Mouse (Mus musculus) cortical plate, adult 2 months (tissue): Measurements from ENCODE around the gene Sp6. TPM values are rescaled to one million over a fixed set of nuclear protein-coding genes. Genes with fewer than 3 reads are reported as not detected.

Experiments
- H3K27ac ChIP-seq: fragments of 200-500 bp; 2 replicates; pipeline ENCODE4 v1.5.1; 2012; ENCODE audit warnings: low read length, control low read depth, inconsistent platforms; ENCODE audit not compliant: insufficient read depth
- H3K4me1 ChIP-seq: fragments of 200-500 bp; 2 replicates; pipeline ENCODE4 v1.6.1; 2011; ENCODE audit warnings: low read length; ENCODE audit not compliant: control insufficient read depth, insufficient read depth
- H3K4me3 ChIP-seq: fragments of 200-500 bp; 2 replicates; pipeline ENCODE4 v1.5.1; 2011; ENCODE audit warnings: mild to moderate bottlenecking, low read length, control low read depth; ENCODE audit not compliant: insufficient read depth
- CTCF ChIP-seq: fragments of 200-500 bp; IDR thresholded peaks from 2 replicates; pipeline ENCODE4 v1.5.1; 2011; ENCODE audit warnings: mild to moderate bottlenecking, control low read depth, low read length; ENCODE audit not compliant: insufficient read depth; ENCODE audit errors: extremely low read depth
- POLR2A ChIP-seq: fragments of 200-500 bp; IDR thresholded peaks from 2 replicates; pipeline ENCODE4 v1.6.1; 2011; ENCODE audit warnings: mild to moderate bottlenecking, low read length, control low read depth; ENCODE audit not compliant: insufficient read depth; ENCODE audit errors: extremely low read depth
- polyA plus RNA-seq: library from polyadenylated mRNA; depleted of rRNA; stranded (reverse); fragments of >200 nt; gene quantifications from 2 replicates; pipeline ENCODE4 v1.2.3, GENCODE M21; 2012

Gene Sp6
- polyA plus RNA-seq, 1 experiment: 0.69 TPM

DNA sequence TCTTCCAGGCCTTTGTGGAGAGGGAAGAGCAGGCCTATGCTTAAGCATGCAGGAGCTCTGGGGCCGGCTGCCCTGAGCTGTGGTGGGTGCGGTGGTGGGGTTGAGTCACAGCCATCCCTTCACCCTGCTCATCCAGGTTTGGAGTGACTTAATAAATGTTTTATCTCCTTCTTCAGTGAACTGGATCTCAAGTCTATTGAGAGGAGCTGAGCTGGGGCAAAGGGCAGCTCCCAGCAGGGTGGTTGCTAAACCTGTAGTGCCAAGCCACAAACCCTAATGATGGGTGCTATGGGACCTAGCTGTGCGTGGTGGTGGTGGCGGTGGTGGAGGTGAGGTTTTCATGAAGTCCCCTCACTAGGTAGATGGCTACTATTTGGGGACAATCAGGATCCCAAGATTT is 20.6 kb downstream of the Sp6 start:
- Histone ChIP-seq H3K4me1 (0 out of 2 replicates have a peak, but pooled peaks cover 2% of the 10 kb centered on the region), H3K27ac (no peak overlapping the region), H3K4me3 (no peak overlapping the region)
- TF ChIP-seq CTCF (no peak), POLR2A (no peak)

DNA sequence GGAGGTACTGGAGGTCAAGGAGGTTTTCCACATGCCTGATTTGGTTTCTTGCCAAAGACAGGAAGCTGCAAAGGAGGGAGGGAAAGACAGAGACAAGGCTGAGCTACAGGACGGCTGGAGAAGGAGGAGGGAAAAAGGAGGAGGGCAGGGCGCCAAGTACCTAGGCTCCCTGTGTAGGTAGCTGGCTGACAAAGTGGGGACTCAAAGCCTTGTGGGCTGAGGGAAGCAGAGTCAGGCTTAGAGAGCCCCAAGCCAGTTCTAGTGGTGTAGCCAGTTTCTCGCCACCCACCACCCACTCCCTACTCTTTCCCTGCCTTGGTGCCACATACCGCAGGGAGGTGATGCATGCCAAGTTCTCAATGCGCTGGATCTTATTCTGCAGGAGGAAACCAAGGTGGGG is 22.9 kb downstream of the Sp6 start:
- H3K4me3 ChIP-seq: no peak overlapping the region
- H3K4me1 ChIP-seq: no peaks in the 10 kb centered on the region; the same call in 1 of the 2 replicates
- H3K27ac ChIP-seq: no peak overlapping the region

GRCm38 (mm10) chr11:97038881-97039280 is 25.7 kb downstream of the Sp6 start:
- TF ChIP-seq CTCF: no peak
- no peak for TF ChIP-seq POLR2A
- Histone ChIP-seq H3K27ac (no peak overlapping the region), H3K4me3 (no peak overlapping the region), H3K4me1 (peaks cover 2% of the 10 kb centered on the region; the same call in 1 of the 2 replicates)

More for the DNA sequence above, 22.9 kb downstream of the Sp6 start:
- TF ChIP-seq POLR2A: no peak
- TF ChIP-seq CTCF: no peak

- TF ChIP-seq CTCF: no peak
- H3K4me1 ChIP-seq: peaks cover 5% of the 10 kb centered on the region; the same call in 1 of the 2 replicates
- H3K4me3 ChIP-seq: peak overlapping the region; percentile 79; the same call in 1 of the 2 replicates
- no peak overlapping the region for H3K27ac ChIP-seq
These were observed 27.3 kb downstream of the Sp6 start for GRCm38 (mm10) chr11:97040301-97041021.

DNA sequence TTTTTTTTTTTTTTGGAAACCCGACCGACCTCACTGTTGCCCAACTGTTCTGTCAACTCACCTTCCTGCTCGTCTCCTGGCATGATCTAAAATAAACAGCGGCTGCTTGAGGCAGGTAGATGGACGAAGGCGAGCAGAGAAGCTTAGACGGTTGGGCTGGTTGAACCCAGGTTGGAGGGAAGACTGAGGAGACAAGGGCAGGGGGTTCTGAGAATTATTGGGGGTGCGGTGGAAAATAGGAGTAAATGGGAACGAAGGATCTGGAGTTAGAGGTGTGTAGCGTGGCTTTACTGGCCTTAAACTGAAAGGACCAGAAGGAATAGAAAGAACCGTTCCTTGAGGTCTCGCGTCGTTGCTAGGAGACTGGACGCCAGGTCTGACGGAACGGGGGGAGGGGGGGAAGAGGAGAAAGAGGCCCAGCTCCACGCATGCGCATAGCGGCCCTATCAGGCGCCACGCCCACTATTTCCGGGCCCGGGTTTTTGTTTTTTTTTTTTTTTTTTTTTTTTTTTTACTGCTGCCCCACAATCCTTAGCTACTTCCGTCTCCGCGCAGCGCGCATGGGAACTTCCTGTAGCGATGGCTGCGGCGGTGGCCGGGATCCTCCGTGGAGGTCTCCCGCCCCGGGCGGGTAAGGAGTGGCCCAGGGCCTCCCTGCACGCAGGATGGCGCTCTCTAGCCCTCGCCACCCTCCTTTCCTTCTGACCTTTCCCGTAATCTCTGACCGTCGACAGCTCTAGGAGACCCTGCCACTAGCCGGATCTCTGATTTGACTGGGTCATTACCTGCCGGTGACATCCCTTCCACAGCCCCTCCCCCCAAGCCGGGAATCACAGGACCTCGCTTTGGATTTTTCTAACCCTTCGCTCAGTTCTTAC is 28.1 kb downstream of the Sp6 start, which contains the start of the genes Lrrc46 and Mrpl10:
TSS of gene Lrrc46 (minus strand) at position 386 of the 878 bp plus-strand sequence.
TSS of gene Mrpl10 (plus strand) at position 539 of the 878 bp plus-strand sequence.
- Histone ChIP-seq H3K4me3 (peak within 1 kb of the TSS; percentile 79), H3K4me1 (peaks cover 5% of the 10 kb centered on the region; the same call in 1 of the 2 replicates), H3K27ac (no peak within 1 kb of the TSS)
- TF ChIP-seq CTCF: no peak
- peak; percentile 77 for TF ChIP-seq POLR2A

- no peak overlapping the region for H3K27ac ChIP-seq
- peaks cover 5% of the 10 kb centered on the region; the same call in 1 of the 2 replicates for H3K4me1 ChIP-seq
- H3K4me3 ChIP-seq: no peak overlapping the region
- TF ChIP-seq POLR2A (no peak), CTCF (no peak)
These were observed 31.7 kb downstream of the Sp6 start for GRCm38 (mm10) chr11:97044902-97045301.

DNA sequence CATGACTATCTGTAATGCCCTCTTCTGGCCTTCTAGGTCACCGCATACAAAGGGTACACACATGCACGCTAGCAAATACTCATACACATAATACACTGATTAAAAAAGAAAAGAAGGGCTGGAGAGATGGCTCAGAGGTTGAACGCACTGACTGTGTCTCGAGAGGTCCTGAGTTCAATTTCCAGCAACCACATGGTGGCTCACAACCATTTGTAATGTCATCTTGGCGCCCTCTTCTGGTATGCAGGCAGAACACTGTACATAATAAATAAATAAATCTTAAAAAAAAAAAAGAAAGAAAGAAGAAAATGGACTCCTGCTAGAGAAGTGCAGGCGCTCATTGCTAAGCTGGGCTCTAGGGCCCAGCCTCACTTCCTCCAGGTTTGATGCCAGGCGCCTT is 32.7 kb downstream of the Sp6 start:
- no peak overlapping the region for H3K4me3 ChIP-seq

GRCm38 (mm10) chr11:97048090-97048650 is 35.0 kb downstream of the Sp6 start:
- no peak overlapping the region for H3K4me3 ChIP-seq
- TF ChIP-seq CTCF (no peak), POLR2A (no peak)

More for the DNA sequence above, 32.7 kb downstream of the Sp6 start:
- TF ChIP-seq POLR2A: no peak
- no peak for TF ChIP-seq CTCF
- no peak overlapping the region for H3K27ac ChIP-seq
- peaks cover 7% of the 10 kb centered on the region for H3K4me1 ChIP-seq

DNA sequence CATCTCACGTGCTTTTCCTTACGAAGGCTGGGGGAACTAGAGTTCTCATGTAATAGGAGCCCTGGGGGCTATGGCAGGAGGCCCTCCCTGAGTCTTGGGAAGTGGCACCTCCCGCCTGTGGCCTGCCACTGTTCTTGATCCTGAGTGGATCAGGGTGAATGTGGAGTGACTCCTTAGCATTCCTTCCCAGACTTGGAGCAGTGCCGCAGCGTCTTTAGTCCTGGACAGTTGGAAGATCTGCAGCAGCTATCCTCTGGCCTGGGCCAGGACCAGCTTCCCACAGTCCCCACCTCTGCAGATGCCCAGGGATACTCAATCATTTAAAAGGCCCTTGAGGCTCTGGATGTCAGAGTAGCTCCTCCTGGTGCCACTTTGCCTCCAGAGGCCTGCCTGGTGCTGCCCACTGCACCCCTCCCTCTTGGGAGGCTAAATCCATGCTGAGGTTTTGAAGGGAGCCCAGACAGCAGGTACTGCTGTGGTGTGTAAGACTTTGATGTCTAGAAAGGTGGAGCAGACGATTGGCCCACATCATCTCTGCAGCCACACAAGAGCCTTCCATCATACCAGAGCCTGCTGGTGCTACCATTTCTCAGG is 36.4 kb downstream of the Sp6 start:
- peaks cover 4% of the 10 kb centered on the region for H3K4me1 ChIP-seq
- no peak overlapping the region for H3K27ac ChIP-seq
- TF ChIP-seq POLR2A: no peak
- TF ChIP-seq CTCF: no peak
- no peak overlapping the region for H3K4me3 ChIP-seq

More at GRCm38 (mm10) chr11:97048090-97048650, 35.0 kb downstream of the Sp6 start:
- Histone ChIP-seq H3K27ac (no peak overlapping the region), H3K4me1 (peaks cover 4% of the 10 kb centered on the region)
